Mouse (Mus musculus): ENCODE data around the gene Cadps2. TPM values are rescaled to one million over a fixed set of nuclear protein-coding genes. Genes with fewer than 3 reads are reported as not detected.

Gene Cadps2
- polyA plus RNA-seq, 1 experiment from 2014 or later, result 7.5 TPM

DNA sequence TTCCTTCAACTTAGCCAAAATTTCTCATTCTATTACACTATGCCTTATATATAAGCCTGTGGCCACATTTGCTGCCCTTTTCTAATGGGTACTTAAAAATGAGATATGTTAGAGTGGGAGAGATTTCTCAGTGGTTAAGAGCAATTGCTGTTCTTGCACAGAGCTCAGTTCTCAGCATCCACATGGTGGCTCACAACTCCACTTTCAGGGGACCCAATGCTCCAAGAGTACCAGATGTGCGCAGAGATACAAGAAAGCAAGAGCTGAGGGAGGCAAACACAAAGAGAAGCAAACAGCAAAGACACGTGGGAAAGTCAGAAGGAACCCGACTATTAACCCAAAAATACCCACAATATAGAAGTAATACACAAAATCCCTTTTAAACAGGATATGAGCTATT, 77.0 kb downstream of the Cadps2 start:
- no peak overlapping the region for H3K9ac ChIP-seq
- 39% methylated on average over 3 of the region's 3 CpGs for WGBS
- no peak for ATAC-seq (ENCODE audit: insufficient number of reproducible peaks, low FRiP score, low TSS enrichment, low read depth)
- no peaks in the 10 kb centered on the region for H3K27me3 ChIP-seq
- no peaks in the 10 kb centered on the region for H3K4me1 ChIP-seq
- H3K27ac ChIP-seq (replicated peaks), result no peak overlapping the region
- H3K4me3 ChIP-seq (replicated peaks), result no peak overlapping the region
- no peaks in the 10 kb centered on the region for H3K9me3 ChIP-seq (replicated peaks)
- no peaks in the 10 kb centered on the region for H3K36me3 ChIP-seq
- no peak overlapping the region for H3K4me2 ChIP-seq (replicated peaks)

DNA sequence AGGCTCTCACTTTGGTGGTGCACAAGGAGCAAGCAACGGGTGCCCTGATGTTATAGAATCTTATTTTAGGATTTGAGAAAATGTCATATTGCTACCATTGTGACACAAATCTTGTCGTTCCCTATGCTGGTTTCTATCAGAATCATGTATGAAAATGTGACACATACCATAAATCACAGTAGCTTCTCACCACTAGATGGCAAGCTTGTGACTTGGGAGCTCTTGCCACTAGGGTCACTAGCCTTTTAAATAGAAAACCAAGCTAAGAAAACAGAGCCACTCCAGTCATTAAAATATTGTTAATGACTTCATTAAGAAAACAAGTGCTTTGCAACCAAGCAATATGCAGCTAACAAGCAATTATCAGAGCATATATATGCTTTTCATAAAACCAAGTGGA, 81.0 kb downstream of the Cadps2 start:
- Histone ChIP-seq H3K9me3 (replicated peaks) (no peaks in the 10 kb centered on the region), H3K27ac (replicated peaks) (no peak overlapping the region), H3K4me2 (replicated peaks) (no peak overlapping the region), H3K4me3 (replicated peaks) (no peak overlapping the region), H3K4me1 (no peaks in the 10 kb centered on the region), H3K9ac (no peak overlapping the region), H3K36me3 (no peaks in the 10 kb centered on the region), H3K27me3 (no peaks in the 10 kb centered on the region)
- WGBS, result 74% methylated on average over 2 of the region's 2 CpGs
- no peak for ATAC-seq (ENCODE audit: insufficient number of reproducible peaks, low FRiP score, low TSS enrichment, low read depth)

GRCm38 (mm10) chr6:23748823-23749222, 90.4 kb downstream of the Cadps2 start:
- H3K9ac ChIP-seq, result no peak overlapping the region
- H3K4me2 ChIP-seq (replicated peaks), result no peak overlapping the region
- 69% methylated on average over 5 of the region's 5 CpGs for WGBS
- no peak for ATAC-seq (ENCODE audit: insufficient number of reproducible peaks, low FRiP score, low TSS enrichment, low read depth)
- no peaks in the 10 kb centered on the region for H3K9me3 ChIP-seq (replicated peaks)
- H3K27me3 ChIP-seq, result no peaks in the 10 kb centered on the region
- no peaks in the 10 kb centered on the region for H3K4me1 ChIP-seq
- H3K4me3 ChIP-seq (replicated peaks), result no peak overlapping the region
- no peak overlapping the region for H3K27ac ChIP-seq (replicated peaks)
- no peaks in the 10 kb centered on the region for H3K36me3 ChIP-seq

- Histone ChIP-seq H3K27ac (replicated peaks) (no peak overlapping the region), H3K4me2 (replicated peaks) (no peak overlapping the region), H3K4me3 (replicated peaks) (no peak overlapping the region), H3K4me1 (no peaks in the 10 kb centered on the region), H3K9ac (no peak overlapping the region), H3K27me3 (no peaks in the 10 kb centered on the region), H3K36me3 (no peaks in the 10 kb centered on the region), H3K9me3 (replicated peaks) (no peaks in the 10 kb centered on the region)
- ATAC-seq (ENCODE audit: insufficient number of reproducible peaks, low FRiP score, low TSS enrichment, low read depth), result no peak
- WGBS, result 68% methylated on average over 5 of the region's 5 CpGs
These were observed 99.2 kb downstream of the Cadps2 start for GRCm38 (mm10) chr6:23740010-23740409.

DNA sequence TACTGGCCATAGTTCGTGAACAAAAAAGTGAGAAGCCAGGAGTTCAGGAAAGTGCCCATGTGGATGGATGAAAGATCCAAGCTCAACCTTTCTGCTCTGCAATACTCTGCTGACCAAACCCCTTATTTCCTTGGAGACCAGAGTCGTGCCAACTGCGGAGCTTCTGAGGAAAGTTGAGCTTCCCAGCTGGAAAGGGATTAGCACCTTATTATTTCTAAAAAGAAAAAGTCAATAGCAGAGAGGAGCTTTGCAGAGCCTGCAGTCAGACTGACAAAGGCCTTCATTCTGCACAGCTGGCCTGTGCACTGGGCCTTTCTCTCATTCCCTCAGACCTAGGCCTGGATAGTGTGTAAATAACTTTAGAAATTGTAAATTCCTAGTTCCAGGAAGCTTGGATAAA, 106.5 kb downstream of the Cadps2 start:
- no peak overlapping the region for H3K9ac ChIP-seq
- H3K9me3 ChIP-seq (replicated peaks), result no peaks in the 10 kb centered on the region
- no peak overlapping the region for H3K4me2 ChIP-seq (replicated peaks)
- H3K27me3 ChIP-seq, result no peaks in the 10 kb centered on the region
- H3K27ac ChIP-seq (replicated peaks), result no peak overlapping the region
- no peaks in the 10 kb centered on the region for H3K4me1 ChIP-seq
- H3K36me3 ChIP-seq, result no peaks in the 10 kb centered on the region
- 35% methylated on average over 3 of the region's 3 CpGs for WGBS
- ATAC-seq (ENCODE audit: insufficient number of reproducible peaks, low FRiP score, low TSS enrichment, low read depth), result no peak
- no peak overlapping the region for H3K4me3 ChIP-seq (replicated peaks)

DNA sequence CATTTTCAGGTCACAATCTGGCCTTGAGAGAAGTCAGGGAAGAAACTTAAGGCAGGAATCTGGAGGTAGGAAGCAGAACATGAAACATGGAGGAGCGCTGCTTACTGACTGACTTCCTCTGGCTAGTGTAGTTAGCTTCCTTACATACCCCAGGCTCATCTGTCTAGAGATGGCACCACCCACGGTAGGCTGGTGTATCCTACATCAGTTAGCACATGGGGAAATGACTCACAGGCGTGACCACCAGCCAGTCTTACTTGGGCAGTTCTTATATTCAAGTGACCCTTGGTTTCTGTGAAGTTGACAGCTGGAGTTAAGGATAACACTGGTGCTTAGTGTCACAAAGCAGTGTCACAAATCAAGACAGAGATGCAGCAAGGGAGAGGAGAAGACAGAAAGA, 110.6 kb downstream of the Cadps2 start:
- no peak for ATAC-seq (ENCODE audit: insufficient number of reproducible peaks, low FRiP score, low TSS enrichment, low read depth)
- no peaks in the 10 kb centered on the region for H3K4me1 ChIP-seq
- no peak overlapping the region for H3K9ac ChIP-seq
- no peaks in the 10 kb centered on the region for H3K36me3 ChIP-seq
- no peak overlapping the region for H3K27ac ChIP-seq (replicated peaks)
- H3K4me2 ChIP-seq (replicated peaks), result no peak overlapping the region
- H3K9me3 ChIP-seq (replicated peaks), result no peaks in the 10 kb centered on the region
- H3K4me3 ChIP-seq (replicated peaks), result no peak overlapping the region
- 76% methylated on average over 3 of the region's 3 CpGs for WGBS
- no peaks in the 10 kb centered on the region for H3K27me3 ChIP-seq

DNA sequence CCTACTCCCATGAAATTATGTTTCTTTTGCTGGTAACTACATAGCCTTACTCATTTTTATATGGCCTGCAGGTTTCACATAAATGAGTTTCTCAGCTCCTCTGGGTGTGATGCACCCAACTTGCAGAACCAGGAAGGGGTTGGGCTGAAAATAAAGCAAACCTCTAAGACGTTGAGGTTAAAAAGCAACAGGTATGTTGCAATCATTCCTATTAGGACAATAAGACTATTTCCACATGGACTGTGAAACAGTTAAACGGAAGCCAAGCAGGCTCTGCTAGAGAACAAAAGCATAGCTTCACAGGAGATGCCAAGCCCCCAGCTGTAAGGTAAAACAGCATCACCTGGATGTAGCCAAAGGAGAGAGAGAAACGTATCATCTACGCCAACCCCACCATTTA, 115.5 kb downstream of the Cadps2 start:
- no peaks in the 10 kb centered on the region for H3K4me1 ChIP-seq
- no peaks in the 10 kb centered on the region for H3K36me3 ChIP-seq
- H3K27ac ChIP-seq (replicated peaks), result no peak overlapping the region
- no peak overlapping the region for H3K4me2 ChIP-seq (replicated peaks)
- H3K9ac ChIP-seq, result no peak overlapping the region
- no peak overlapping the region for H3K4me3 ChIP-seq (replicated peaks)
- no peaks in the 10 kb centered on the region for H3K9me3 ChIP-seq (replicated peaks)
- H3K27me3 ChIP-seq, result no peaks in the 10 kb centered on the region
- no peak for ATAC-seq (ENCODE audit: insufficient number of reproducible peaks, low FRiP score, low TSS enrichment, low read depth)
- 74% methylated on average over 4 of the region's 4 CpGs for WGBS

DNA sequence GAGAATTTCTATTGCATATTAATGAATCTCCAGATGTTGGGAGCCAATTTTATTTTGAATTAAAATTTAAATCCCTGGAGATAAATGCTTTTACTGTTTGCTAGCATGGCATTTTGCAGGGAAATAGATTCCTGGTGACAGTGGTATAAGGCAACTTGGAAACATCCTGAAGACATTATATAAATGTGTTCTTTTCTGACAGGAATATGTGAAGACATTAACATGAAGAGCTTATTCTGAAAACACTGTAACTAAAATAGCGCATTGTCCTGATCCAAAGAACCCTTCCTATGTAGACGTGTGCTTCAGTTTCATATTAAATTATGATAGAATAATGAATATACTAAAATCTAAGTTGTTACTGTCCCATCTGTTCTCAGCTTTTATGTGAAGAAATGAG, 118.8 kb downstream of the Cadps2 start:
- Histone ChIP-seq H3K4me2 (replicated peaks) (no peak overlapping the region), H3K27ac (replicated peaks) (no peak overlapping the region), H3K9me3 (replicated peaks) (no peaks in the 10 kb centered on the region), H3K27me3 (no peaks in the 10 kb centered on the region), H3K4me3 (replicated peaks) (no peak overlapping the region), H3K9ac (no peak overlapping the region), H3K4me1 (no peaks in the 10 kb centered on the region), H3K36me3 (no peaks in the 10 kb centered on the region)
- no peak for ATAC-seq (ENCODE audit: insufficient number of reproducible peaks, low FRiP score, low TSS enrichment, low read depth)
- WGBS, result 84% methylated on average over 2 of the region's 2 CpGs

DNA sequence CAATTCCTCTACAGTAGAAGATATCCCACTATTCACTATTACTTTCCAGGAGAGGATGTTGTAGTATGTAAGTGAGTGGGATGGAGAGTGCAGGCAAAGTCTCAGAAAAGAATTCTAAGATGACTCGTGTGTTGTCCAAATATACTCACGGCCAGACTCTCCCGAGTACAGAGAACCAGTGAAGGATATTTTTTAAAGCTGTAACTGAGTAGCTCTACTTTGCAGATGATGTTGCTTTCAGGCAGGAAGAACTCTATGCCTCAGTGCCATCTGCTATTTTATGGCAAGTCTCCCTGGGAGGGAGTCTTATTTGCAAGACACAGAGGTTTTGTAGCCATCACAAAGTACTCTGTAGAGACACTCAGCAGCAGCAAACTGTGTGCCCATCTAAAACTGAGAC, 131.7 kb downstream of the Cadps2 start:
- Histone ChIP-seq H3K27me3 (no peaks in the 10 kb centered on the region), H3K36me3 (no peaks in the 10 kb centered on the region), H3K9me3 (replicated peaks) (no peaks in the 10 kb centered on the region), H3K9ac (no peak overlapping the region), H3K4me3 (replicated peaks) (no peak overlapping the region), H3K27ac (replicated peaks) (no peak overlapping the region), H3K4me1 (no peaks in the 10 kb centered on the region), H3K4me2 (replicated peaks) (no peak overlapping the region)
- 74% methylated on average over 3 of the region's 3 CpGs for WGBS
- ATAC-seq (ENCODE audit: insufficient number of reproducible peaks, low FRiP score, low TSS enrichment, low read depth), result no peak

GRCm38 (mm10) chr6:23700879-23701278, 138.3 kb downstream of the Cadps2 start:
- Histone ChIP-seq H3K36me3 (no peaks in the 10 kb centered on the region), H3K27ac (replicated peaks) (no peak overlapping the region), H3K9ac (no peak overlapping the region), H3K4me3 (replicated peaks) (no peak overlapping the region), H3K4me1 (no peaks in the 10 kb centered on the region), H3K27me3 (no peaks in the 10 kb centered on the region), H3K9me3 (replicated peaks) (no peaks in the 10 kb centered on the region), H3K4me2 (replicated peaks) (no peak overlapping the region)
- no peak for ATAC-seq (ENCODE audit: insufficient number of reproducible peaks, low FRiP score, low TSS enrichment, low read depth)
- WGBS, result 65% methylated on average over 3 of the region's 3 CpGs

GRCm38 (mm10) chr6:23678172-23678571, 161.0 kb downstream of the Cadps2 start:
- WGBS, result 64% methylated on average over 1 of the region's 1 CpGs
- H3K9me3 ChIP-seq (replicated peaks), result no peaks in the 10 kb centered on the region
- no peak overlapping the region for H3K4me2 ChIP-seq (replicated peaks)

GRCm38 (mm10) chr6:23655036-23655435, 184.2 kb downstream of the Cadps2 start, which contains the start of gene Rnf148:
Gene Rnf148 (minus strand): TSS chr6:23655136.
- H3K4me2 ChIP-seq (replicated peaks), result no peak within 1 kb of the TSS

More at GRCm38 (mm10) chr6:23678172-23678571, 161.0 kb downstream of the Cadps2 start:
- no peaks in the 10 kb centered on the region for H3K36me3 ChIP-seq
- no peaks in the 10 kb centered on the region for H3K4me1 ChIP-seq
- H3K9ac ChIP-seq, result no peak overlapping the region
- ATAC-seq (ENCODE audit: insufficient number of reproducible peaks, low FRiP score, low TSS enrichment, low read depth), result no peak
- no peak overlapping the region for H3K27ac ChIP-seq (replicated peaks)
- no peak overlapping the region for H3K4me3 ChIP-seq (replicated peaks)
- H3K27me3 ChIP-seq, result no peaks in the 10 kb centered on the region

More at GRCm38 (mm10) chr6:23655036-23655435, 184.2 kb downstream of the Cadps2 start, which contains the start of gene Rnf148:
- Histone ChIP-seq H3K36me3 (no peaks in the 10 kb centered on the region), H3K9ac (no peak within 1 kb of the TSS), H3K27ac (replicated peaks) (no peak within 1 kb of the TSS), H3K9me3 (replicated peaks) (no peaks in the 10 kb centered on the region), H3K27me3 (no peaks in the 10 kb centered on the region), H3K4me1 (no peaks in the 10 kb centered on the region), H3K4me3 (replicated peaks) (no peak within 1 kb of the TSS)
- no peak for ATAC-seq (ENCODE audit: insufficient number of reproducible peaks, low FRiP score, low TSS enrichment, low read depth)
- 90% methylated on average over 2 of the region's 2 CpGs for WGBS
